Mouse (Mus musculus): ENCODE measurements around the gene Supt6.

The Supt6 gene

DNA sequence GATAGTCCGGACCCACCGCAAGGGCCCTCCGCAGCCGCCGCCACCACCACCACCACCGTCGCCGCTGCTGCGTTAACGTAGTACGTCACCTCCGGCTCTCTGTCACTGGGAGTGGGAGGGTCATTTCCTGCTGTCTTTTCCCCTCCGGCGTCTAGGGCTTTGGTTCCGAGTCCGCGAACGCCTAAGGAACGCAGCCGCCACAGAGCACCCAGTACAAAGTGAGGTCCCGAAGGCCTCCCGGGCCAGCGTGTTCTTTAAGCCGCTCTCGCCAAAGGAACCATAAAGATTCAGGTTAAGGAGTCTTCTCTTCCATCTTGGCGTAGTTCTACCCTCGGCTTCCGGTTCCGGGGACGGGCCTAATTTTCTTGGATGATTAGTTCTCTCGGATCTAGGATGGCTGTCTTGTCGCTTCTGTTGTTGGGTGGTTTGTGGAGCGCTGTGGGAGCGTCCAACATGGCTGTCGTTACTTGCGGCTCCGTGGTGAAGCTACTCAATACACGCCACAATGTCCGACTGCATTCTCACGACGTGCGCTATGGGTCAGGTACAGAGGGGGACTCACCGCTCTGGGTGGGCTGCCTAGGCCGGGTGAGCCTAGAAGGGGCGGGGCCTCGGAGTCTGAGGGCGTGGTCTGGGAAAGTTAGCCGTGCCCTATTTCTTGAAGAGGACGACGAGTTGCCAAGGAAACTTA lies at the start of gene Supt6, which contains the start of gene Sdf2:
TSS of gene Supt6 (minus strand) at position 361 of the 691 bp plus-strand sequence.
TSS of gene Sdf2 (plus strand) at position 120 of the 691 bp plus-strand sequence.
- in situ Hi-C loops (cut with MboI, MseI), result no loop called here

DNA sequence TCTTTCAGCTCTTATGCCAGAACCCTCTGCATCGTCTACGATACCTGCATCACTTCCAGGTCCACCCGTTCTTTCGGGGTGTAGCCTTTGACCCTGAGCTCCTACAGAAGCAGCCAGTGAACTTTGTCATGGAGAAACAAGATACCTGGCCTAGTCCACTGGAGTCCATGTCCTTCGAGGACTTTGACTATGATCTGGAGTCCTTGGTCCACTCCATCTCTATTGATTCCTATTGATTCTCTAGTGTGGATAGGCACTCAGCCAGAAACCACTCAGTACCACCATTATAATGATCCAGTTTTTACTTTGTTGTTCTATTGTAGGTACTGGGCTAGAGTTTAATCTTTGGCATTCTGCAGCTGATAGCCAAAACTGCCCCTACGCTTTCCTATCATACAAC lies 48.8 kb upstream of the Supt6 start:
- in situ Hi-C loops (cut with MboI, MseI), result loop anchor here (25.0 kb wide), 3 partner anchors 732 to 1718 kb away; no protein-coding TSS in a partner anchor

DNA sequence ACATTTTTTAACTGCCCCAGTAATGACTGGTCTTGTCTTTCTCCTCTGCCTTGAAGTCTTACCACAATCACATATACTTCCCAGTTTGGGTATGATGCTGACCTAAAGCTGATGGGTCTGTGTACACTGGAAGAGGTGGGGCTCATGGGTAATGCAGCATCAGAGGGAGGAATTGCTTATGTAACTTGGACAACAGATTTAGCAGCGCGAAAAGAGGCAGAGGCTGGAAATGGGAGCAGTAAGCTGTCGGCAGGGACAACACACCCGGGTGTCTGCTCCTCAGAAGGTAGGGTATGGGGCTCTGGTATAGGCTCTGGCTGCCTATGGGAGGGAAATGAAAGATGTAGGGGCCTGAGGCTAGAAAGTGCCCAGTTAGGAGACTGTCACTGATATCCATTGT lies 44.9 kb upstream of the Supt6 start, which contains the start of gene BC030499:
TSS of gene BC030499 (plus strand) at position 188 of the 400 bp plus-strand sequence.
- in situ Hi-C loops (cut with MboI, MseI), result loop anchor here (25.0 kb wide), 3 partner anchors 728 to 1722 kb away; no protein-coding TSS in a partner anchor

DNA sequence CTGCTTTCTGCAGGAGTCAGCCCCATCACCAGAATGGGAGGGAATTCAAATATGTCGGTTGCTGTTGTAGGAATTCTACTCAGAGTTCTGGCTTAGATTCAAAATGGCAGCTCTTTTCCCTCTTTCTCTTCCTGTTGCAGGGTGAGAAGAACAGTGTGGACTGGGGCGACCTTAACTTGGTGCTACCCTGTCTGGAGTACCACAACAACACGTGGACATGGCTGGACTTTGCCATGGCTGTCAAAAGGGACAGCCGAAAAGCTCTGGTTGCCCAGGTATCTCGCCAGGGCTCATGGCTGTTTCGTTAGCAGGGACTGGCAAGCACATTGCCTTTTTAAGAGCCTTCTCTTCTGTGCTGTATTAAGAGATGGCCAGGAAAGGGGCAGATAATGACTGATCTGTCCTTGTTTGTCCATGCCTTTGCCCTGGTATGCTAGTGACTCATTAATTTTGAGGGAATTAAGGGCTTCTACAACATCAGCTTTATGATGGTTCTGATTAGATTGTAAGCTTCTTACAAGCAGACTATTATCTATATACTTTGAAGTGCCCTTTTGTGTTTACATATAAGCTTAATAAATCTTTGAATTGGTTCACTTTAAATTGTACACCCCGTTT lies 43.5 kb upstream of the Supt6 start:
- in situ Hi-C loops (cut with MboI, MseI), result loop anchor here (25.0 kb wide), 3 partner anchors 727 to 1723 kb away; no protein-coding TSS in a partner anchor

DNA sequence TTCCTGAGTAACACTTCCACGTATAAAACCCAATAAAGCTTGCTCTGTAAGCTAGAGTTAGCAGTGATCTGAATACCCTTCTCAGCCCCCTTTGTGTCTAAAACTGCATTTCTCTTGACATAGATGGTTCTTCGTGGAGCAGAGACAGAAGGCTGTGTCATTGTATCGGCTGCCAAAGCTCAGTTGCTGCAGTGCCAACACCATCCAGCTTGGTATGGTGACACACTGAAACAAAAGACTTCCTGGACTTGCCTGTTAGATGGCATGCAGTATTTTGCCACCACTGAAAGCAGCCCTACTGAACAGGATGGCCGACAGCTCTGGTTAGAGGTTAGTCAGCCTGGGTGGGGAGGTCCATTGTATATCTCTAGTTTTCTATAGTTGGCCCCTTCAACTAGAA lies 33.8 kb upstream of the Supt6 start:
- in situ Hi-C loops (cut with MboI, MseI), result loop anchor here (10.0 to 25.0 kb wide), 5 partner anchors 55 to 1745 kb away; no protein-coding TSS in a partner anchor

DNA sequence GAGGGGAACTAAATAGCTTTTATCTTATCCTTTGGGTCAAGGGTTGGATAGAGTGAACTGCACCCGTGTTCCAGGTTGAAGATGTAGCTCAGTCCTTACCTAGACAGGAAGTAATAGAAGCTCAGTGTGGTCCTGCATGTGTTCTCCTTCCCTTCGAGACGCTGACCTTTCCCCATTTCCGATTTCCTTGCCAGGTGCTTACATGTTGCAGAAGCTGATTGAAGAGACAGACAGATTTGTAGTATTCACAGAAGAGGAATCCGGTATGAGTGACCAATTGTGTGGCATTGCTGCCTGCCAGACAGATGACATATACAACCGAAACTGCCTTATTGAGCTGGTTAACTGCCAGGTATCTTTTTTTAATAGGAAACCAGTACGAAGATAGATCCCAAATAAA lies 33.1 kb upstream of the Supt6 start:
- in situ Hi-C loops (cut with MboI, MseI), result loop anchor here (10.0 to 25.0 kb wide), 5 partner anchors 54 to 1746 kb away; no protein-coding TSS in a partner anchor

DNA sequence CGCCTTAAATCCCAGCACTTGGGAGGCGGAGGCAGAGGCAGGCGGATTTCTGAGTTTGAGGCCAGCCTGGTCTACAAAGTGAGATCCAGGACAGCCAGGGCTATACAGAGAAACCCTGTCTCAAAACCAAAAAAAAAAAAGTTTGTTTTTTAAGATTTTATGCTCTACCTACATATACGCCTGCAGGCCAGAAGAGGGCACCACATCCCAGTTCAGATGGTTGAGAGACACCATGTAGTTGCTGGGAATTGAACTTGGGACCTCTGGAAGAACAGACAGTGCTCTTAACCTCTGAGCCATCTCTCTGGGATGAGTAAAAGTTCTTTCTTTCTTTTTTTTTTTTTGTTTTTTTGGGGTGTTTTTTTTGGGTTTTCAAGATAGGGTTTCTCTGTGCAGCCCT lies 30.4 kb upstream of the Supt6 start:
- in situ Hi-C loops (cut with MboI, MseI), result loop anchor here (10.0 to 25.0 kb wide), 5 partner anchors 51 to 1749 kb away; no protein-coding TSS in a partner anchor

DNA sequence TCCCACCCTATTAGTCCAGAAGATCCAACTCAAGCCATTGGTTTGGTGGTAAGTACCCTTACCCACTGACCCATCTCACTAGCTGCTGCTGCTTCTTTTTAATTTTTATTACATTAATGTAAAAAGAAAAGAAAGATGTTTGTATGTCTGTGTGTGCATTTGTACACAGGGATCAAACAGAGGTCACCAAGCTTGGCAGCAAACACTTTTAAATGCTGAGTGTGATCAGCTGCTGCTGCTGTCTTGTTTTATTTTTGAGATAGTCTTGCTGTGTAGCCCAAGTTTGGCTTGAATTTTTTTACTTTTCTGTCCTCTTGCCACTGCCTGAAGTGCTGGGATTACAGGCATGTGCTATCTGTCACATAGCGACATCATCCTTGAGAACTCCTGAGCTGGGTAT lies 29.8 kb upstream of the Supt6 start:
- in situ Hi-C loops (cut with MboI, MseI), result loop anchor here (10.0 to 25.0 kb wide), 5 partner anchors 51 to 1749 kb away; no protein-coding TSS in a partner anchor

DNA sequence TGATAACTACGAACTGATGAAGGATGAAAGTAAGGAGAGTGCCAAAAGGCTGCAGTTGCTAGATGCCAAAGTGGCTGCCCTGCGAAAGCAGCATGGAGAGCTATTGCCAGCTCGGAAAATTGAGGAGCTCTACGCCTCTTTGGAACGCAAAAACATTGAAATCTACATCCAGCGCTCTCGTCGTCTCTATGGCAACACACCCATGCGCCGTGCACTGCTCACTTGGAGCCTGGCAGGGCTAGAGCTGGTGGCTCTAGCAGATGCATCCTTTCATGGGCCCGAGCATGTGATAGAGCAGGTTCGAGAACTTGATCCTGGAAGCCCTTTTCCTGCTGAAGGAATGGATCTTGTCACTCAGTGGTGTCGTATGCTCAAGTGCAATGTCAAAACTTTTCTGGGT lies 26.2 kb upstream of the Supt6 start:
- in situ Hi-C loops (cut with MboI, MseI), result loop anchor here (5.0 to 25.0 kb wide), 5 partner anchors 35 to 1753 kb away; no protein-coding TSS in a partner anchor

DNA sequence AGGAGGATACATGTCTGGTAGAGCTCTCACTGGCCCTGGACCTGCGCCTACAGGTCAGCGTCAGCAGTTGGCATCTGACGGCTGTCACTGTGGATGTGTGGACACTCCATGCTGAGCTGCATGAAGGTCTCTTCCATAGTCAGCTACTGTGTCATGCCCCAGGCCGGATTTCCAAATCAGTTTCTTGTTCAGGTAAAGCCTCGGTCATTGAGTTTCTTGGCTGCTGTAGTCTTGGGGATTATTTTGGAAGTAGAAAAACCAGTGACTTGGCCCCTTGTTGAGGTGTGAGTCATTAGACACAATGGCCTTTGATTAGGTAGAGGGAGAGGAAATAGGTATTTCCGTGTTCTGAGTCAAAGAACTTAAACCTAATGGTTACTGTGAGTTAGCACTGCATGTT lies 19.8 kb upstream of the Supt6 start:
- in situ Hi-C loops (cut with MboI, MseI), result loop anchor here in 1 of 2 experiments (25.0 kb wide), 1 partner anchor 1678 kb away; no protein-coding TSS in a partner anchor

DNA sequence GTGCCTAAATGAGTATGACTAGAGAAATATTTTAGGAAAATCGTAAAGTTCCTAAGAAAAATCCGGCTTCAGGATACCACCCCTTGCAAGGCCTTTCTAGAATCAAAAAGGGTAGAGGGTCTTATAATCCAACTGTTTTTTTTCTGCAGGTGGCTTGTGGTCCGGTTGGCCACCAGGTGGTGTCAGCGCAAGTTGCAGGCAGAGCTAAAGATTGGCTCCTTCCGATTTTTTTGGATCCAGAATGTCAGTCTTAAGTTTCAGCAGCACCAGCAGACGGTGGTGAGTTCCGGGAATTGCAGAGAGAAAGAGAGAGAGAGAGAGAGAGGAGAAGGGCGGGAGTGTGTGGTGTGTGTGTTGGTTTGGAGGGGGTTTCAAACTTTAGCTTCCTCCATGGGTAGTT lies 16.8 kb upstream of the Supt6 start:
- in situ Hi-C loops (cut with MboI, MseI), result loop anchor here in 1 of 2 experiments (25.0 kb wide), 1 partner anchor 1675 kb away; no protein-coding TSS in a partner anchor

DNA sequence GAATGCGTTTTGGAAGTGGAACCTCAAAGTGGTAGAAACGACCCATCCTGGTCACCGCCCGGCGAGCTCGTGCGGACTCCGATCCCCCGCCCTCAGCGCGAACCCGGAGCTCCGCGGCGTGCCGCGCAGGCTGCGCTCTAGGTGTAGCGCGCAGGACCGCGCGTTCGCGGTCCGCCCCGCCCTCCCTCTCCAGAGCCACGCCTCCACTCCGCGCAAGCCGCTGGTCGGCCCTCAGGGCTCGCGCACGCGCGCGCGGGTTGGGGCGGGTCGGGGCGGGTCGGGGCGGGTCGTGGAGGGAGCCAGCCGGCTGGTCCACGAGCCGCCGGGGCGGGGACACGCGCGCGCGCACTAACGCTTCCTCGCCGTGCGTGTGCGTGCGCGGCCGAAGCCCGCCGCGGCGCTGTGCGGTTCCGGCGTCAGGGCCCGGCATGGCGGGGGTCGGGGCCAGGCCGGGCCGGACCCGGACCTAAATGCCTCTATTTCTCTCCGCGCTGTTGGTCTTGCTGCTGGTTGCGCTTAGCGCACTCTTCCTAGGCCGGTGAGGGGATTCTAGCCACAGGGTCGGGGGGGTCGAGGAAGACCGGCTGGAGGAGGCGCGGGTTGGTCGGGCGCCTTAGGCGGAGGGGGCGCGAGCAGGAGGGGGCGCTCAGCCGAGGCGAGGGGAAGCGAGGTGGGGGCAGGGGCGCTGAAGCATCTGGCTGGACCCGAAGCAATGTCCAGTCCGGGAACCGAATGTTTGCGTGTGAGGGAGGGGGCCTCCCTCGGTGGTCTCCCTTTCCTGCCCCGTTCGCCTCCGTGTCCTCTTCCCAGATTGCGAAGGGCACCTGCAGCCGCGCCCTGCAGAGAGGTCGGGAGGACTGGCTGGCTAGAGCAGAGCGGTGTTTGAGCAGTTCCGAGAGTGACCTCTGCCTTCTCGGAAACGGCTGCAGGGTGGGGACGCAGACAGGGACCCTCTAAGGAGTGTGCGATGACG lies 15.9 kb upstream of the Supt6 start, which contains the start of gene 2610507B11Rik:
TSS of gene 2610507B11Rik (plus strand) at position 373 of the 973 bp plus-strand sequence.
- in situ Hi-C loops (cut with MboI, MseI), result loop anchor here in 1 of 2 experiments (25.0 kb wide), 1 partner anchor 1674 kb away; no protein-coding TSS in a partner anchor

DNA sequence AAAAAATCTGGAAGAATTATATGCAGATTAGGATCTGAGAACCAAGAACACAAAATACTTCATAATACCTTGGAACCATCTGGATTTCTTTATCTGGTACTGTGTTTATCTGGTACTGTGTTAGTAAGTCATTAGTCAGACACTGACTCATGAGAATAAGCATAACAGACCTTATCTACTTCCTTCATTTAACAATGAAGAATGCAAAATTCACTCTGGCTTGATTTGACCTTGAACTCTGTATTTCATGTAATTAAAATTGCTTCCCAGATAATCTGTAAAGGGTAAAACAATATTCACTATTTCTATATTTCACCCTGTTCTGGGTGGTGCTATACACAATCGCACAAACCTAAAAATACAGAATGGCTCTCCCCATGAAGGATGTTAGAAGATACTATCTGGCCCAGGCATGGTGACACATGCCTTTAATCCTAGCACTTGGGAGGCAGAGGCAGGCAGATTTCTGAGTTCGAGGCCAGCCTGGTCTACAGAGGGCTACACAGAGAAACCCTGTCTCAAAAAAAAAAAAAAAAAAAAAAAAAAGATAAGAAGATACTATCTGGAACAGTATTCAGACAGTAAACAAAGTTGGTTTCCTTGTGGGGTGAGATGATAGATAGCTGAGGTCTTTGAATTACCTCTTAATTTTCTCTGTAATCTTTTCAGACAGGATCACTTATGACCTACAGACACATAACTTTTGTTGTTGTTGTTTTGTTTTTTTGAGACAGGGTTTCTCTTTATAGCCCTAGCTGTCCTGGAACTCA lies 14.9 kb upstream of the Supt6 start:
- in situ Hi-C loops (cut with MboI, MseI), result loop anchor here in 1 of 2 experiments (25.0 kb wide), 1 partner anchor 1673 kb away; no protein-coding TSS in a partner anchor

DNA sequence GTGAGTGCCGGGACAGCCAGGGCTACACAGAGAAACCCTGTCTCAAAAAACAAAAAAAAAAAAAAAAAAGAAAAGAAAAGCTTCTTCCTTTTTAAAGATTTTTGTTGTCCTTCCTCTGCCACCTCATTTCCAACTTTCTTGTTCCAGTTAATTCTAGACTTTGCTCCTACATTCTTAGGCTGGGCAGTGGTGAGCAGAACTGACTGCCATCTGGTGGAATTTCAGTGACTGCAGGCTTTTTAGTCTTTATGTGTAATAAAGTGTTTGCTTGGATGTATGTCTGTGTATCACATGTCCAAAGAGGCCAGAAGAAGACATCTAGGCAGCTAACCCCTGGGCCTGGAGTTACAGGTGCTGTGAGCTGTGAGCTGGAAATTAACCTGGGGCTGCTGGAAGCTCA lies 10.8 kb upstream of the Supt6 start:
- in situ Hi-C loops (cut with MboI, MseI), result loop anchor here in 1 of 2 experiments (25.0 kb wide), 1 partner anchor 1669 kb away; no protein-coding TSS in a partner anchor

DNA sequence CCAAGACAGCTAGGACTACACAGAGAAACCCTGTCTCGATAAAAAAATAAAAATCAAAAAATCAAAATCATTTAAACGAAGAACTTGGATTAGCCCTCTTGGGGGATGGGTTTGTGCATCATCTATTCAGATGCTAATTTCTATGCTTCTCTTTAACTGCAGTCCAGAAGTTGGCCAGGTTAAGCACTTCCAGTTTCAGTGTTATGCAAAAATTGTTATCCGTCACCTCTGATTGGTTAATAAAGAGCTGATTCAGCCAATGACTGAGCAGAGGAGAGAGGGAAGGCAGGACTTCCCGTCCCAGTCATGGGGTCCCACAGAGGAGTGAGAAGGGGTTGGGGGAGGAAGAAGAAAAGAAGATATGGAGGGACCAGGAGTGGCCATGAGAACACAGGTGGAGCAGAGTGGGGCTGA lies 1.9 kb upstream of the Supt6 start:
- in situ Hi-C loops (cut with MboI, MseI), result no loop called here

DNA sequence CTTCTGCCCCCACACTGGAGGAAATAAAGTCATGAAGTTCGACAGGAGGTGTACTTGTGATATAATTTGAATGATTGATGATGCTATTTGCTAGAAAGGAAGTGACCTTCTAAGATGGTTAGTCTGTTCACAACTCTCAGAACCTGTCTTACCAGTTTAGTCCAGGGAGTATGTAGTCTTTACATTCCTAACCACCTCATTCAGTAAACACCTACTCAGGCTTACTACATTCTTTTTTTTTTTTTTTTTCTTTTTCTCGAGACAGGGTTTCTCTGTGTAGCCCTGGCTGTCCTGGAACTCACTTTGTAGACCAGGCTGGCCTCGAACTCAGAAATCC lies 1.2 kb upstream of the Supt6 start:
- in situ Hi-C loops (cut with MboI, MseI), result no loop called here

DNA sequence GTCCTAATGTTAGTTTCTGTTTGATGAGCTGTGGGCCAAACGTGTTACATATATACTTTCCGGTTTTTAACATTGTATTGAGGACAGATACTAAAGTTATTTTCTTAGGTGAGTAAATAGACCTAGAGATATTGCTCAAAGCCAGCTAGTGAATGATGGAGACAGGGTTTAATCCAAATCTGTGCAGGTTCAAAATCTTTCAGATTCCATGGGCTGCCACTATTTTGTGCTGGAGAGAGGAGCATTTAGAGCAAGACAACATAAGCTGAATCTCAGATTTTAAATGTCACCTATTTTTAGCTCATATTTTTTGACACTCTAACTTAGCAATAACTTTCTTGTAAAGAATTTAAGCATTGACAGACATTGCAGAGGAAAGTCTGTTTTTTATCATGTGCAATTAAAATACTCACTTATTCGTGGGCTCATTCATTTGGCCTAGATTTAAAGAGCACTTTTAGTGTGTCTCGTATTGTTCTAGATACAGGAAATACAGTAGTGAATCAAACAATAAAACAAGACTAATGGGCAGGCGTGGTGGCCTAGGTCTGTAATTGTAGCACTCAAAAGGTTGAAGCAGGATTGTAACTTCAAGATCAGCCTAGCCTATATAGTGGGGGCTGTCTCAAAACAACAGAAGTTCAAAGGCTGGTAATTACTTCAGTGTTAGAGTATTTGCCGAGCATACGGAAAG lies 678 bp upstream of the Supt6 start:
- in situ Hi-C loops (cut with MboI, MseI), result no loop called here

DNA sequence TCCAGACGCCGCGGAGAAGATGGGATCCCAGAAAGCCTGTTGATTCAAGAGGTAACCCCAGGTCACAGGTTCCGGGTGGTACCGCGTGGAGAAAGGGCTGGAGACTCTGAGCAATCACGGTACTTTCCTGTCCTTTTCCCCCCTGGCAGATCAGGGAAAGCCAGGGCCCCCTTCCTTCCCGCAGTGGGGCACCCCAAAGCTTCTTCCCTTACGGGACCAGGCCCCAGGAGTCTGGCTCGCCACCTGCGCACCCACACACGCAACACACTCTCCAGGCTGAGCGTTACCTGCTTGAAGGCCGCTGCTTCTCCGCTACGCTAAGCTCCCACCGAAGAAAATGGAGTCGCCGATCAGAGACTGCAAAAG lies 543 bp downstream of the Supt6 start:
- in situ Hi-C loops (cut with MboI, MseI), result no loop called here

DNA sequence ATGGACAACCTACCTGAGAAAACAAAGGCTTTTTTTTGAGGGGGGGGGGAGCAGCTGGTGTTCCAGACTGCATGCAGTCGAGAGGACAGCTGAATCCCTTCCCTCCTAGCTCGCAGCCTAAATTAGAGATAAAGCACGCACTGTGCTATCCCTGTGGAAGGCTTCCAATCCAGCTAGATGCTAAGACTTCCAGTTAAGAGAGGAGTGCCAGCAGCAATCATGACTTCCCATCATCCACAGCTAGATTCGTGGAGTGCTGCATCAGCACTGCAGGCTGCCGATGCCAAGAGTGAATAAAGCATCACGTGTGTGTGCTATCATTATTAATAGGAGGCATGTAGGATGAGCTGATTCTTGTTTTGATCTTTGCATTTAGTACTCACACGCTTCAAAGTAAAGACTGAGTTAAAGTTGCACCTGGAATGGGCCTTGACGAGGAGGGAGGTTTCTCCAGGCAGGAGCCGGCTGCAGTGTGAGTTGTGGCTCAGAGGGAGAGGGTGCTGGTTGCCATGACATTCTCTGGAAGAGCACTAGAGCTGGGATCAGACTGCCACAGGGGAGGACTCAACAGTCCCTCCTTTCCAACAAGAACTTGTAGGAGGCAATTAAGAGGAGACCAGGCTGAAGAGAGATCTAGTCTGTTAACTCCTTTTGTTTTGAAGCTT lies 5.5 kb downstream of the Supt6 start:
- in situ Hi-C loops (cut with MboI, MseI), result no loop called here
